11 mouse cellular contexts compared by ENCODE assay signal in genomic region chr3:52897665-52898064, GRCm38 (mm10).
DNase-seq lines count a peak whose midpoint lies in the region; ATAC-seq lines count a peak whose summit lies in the region.
"Had no signal": no experiment of that assay in that cellular context is flagged by ENCODE, and none has a peak within 500 bp of the region (broad histone marks: within the 10 kb centered on the region; RNA-seq: fewer than 3 reads in every experiment).

No protein-coding gene starts in this region.

- no peak for ATAC-seq in frontal cortex, adult (ENCODE audit: low TSS enrichment)
- ATAC-seq: midbrain, embryonic 15.5 days; Patski had no signal

- peak; percentile 24 for DNase-seq in adrenal gland, postnatal 14 days
- DNase-seq in adrenal gland, adult 18-20 months (ENCODE audit: low spot score in 2 of 2) = no peak
- DNase-seq in lung, postnatal 10 days = peak; percentile 46
- DNase-seq in lung, postnatal 36 days = no peak
- peak; percentile 71 for DNase-seq in kidney, adult 9 months
- DNase-seq in spleen, postnatal 36 days (ENCODE audit: low spot score in 2 of 2) = no peak
- no peak for DNase-seq in cerebellum, postnatal 25 days
- DNase-seq: B cell, adult 2 months had no signal

Comparison
In these comparisons a context has a peak if more than half of its experiments do, and no peak if none do; other contexts are left out.
1. DNase-seq: peak in adrenal gland, postnatal 14 days (single experiment), lung, postnatal 10 days (single experiment) and kidney, adult 9 months (single experiment); none in adrenal gland, adult 18-20 months (0 of 2), lung, postnatal 36 days (single experiment), spleen, postnatal 36 days (0 of 2) and cerebellum, postnatal 25 days (0 of 2).